Mouse (Mus musculus) neural tube, embryonic 10.5 days (tissue): ENCODE results near the gene Psmd1.
A peak's percentile ranks its signal among the peaks of the same experiment; 100 is the strongest.

Experiments used
- DNase-seq: peaks from one replicate; pipeline ENCODE4 v3.0.0-alpha.2; 2017; ENCODE audit warnings: low spot score; ENCODE audit errors: extremely low spot score

The Psmd1 gene

DNA sequence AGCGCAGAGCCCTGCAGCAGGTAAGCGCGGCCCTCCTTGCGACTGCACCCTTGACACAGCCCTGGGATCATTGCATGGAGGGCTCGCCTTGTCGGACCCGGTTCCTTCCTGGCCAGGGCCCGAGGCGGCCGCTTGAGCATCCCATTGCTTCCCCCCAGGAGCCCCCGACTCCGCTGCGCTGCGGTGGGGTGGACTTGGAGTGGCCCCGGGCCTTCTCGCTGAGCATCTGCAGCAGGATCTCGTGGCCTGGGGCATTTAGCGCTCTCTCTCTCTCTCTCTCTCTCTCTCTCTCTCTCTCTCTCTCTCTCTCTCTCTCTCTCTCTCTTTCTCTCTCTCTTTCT lies 90.6 kb downstream of the Psmd1 start:
- DNase-seq = no peak

DNA sequence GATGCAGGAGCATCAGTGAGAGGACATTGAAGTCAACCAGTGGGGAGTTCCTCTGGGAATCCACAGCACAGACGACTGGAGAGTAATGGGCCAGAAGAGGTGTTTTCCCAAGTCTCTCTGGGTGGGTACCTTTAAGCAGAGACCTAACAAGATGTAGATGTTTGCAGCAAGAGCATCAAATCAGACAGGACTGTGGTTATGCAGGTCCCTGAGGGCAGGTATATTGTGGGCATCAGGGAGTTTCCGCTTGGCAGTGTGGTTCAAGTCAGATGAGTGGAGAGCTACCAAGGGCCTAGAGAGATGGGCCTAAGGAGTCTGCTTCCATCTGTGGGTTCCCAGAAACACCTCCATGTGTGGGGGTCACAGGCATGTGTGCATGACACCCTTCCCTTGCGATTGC lies 91.9 kb downstream of the Psmd1 start:
- no peak for DNase-seq

DNA sequence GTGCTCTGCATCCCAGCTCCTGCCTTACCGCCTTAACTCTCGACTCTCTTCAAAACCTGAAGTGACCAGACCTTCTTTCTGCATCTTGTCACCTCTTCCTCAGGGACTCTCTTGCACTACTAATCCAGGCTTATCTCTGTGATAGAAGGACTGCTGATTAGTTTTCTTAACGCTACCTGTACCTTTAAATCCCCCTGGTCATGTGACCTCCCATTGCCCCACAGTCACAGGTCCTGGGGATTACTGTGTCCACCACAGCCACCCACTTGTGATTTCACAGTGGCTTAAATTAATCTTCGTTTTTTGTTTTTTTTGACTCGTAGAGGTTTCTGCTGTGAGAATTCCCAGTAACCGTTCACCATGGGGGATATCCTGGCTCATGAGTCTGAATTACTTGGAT lies 92.4 kb downstream of the Psmd1 start:
- no peak for DNase-seq

DNA sequence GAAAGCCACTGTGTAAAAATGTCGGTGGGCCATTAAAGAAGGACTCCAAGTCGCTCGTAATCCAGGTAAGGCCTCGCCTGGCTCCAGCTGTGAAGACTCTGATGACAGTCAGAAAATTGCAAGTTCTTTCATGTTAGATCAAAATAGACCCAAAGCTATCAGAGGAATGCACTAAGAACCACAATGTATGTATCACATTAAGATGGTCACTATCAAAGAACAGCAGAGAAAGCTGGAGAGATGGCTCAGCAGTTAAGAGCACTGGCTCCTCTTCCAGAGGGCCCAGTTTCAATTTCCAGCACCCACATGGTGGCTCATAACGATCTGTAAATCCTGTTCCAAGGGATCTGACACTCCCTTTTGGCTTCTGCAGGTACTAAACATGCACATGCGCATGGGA lies 95.9 kb downstream of the Psmd1 start:
- no peak for DNase-seq

DNA sequence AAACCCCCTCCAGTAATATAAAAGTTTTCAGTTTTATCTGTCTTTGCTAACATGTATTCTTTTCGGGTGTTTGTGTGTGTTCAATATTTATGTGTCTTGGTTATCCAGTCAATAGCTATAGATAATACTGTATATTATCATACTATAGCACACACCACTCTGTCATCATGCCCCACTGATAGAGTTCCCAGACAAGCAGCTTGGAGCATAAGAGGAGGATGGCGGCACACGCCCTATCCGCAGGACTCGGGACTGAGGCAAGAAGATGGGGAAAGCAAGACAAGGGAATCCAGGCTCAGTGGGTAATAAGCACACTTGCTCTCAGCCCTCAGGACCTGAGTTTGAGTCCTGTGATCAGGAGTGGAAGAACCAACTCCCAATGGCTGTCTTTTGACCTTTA lies 96.3 kb downstream of the Psmd1 start:
- no peak for DNase-seq

GRCm38 (mm10) chr1:86161061-86161460 lies 96.9 kb downstream of the Psmd1 start:
- no peak for DNase-seq

DNA sequence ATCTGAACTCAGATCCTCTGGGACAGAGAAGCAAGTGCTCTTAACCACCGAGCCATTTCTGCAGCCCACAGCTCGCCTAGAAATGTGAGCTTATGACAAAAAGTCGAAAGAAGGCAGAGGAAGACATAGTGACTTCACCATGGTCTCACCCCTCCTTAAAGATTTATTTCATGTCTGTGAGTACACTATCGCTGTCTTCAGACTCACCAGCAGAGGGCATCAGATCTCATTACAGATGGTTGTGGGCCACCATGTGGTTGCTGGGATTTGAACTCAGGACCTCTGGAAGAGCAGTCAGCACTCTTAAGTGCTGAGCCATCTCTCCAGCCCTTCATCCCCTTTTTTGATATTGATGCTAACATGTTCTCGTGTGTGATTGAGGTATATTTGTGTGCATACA lies 110.4 kb downstream of the Psmd1 start:
- no peak for DNase-seq

DNA sequence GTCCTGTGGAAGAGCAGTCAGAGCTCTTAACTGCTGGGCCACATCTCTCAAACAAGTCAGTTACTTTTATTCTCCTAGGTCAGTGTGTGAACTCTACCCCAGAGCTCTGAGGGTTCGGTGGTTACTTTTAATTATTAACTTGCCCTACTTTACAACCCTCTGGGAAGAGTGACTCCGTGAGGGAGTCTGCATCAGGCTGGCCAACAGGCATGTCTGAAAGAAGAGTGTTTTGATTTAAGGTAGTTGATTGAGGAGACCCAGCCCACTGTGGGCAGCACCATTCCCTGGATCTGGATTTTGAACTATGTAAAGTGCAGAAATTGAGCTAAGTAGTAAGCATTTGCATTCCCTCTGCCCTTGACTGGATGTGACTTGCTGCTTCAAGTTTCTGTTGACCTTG lies 111.9 kb downstream of the Psmd1 start:
- DNase-seq = no peak

DNA sequence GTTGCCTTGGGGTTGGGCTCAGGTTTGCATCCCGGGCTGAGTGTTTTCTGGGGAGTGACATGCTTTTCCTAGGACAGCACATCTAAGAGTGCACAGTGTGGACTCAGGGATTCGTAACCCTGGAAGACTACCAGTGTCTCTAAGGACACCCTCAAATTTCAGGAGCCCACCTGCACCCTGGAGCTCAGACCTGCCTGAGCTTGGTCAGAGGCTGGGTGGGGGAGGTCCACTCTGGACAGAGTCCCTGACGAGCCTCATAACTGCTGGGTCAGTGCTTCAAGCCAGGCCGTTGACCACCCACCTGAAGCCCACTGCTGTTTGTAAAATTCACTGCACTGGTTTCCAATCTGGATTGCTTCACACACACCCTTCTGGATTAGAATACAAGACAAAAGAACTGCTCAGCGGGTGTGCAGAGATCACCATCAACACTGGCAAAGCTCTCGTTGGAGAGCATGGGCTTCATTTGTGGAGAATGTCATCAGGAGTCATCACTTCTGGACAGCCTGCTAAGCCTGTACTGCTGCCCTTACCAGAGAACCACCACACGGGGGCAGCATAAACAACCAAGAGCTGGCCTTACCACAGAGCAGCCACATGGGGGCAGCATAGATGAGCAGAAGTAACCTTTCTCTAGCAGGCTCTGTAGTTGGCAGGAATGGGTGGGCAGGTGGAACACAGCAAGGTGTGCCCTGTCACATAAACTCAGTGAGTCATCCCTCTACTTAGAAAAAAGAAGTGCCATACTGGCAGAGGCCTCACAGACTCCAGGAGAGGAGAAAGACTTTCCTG lies 114.5 kb downstream of the Psmd1 start:
- peak; percentile 85 for DNase-seq

DNA sequence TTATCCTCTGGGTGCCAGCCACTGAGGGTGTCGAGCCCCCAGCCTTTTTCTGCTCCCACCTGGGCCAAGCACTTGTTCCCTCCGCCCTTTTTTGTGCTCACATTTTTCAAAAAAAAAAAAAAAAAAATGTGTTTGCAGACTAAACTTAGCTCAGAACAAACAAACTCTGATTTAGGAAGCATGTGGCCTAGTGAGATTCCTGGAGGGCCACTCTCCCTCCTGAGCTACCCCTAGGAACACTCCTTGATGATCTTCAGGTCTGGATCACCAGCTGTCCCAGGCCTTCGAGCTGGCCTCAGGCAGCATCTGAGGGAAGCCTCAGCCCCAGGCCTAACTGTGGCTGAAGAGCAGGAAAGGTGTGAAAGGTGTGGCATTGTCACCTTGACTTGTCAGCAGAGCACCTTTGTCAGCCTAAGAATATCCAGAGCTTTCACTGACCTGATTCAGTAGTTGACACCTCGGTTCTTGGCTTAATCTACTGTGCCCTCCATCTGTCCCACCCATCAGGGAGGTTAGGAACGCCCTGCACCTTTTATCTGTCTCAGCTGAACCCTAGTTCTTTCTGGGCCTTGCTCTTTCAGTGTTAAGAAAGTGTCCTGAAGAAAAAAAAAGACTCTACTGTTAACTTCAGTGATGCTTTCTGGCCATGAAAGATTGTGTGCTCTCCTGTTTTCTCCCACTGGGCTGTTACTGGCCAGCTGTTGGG lies 118.0 kb downstream of the Psmd1 start:
- no peak for DNase-seq

DNA sequence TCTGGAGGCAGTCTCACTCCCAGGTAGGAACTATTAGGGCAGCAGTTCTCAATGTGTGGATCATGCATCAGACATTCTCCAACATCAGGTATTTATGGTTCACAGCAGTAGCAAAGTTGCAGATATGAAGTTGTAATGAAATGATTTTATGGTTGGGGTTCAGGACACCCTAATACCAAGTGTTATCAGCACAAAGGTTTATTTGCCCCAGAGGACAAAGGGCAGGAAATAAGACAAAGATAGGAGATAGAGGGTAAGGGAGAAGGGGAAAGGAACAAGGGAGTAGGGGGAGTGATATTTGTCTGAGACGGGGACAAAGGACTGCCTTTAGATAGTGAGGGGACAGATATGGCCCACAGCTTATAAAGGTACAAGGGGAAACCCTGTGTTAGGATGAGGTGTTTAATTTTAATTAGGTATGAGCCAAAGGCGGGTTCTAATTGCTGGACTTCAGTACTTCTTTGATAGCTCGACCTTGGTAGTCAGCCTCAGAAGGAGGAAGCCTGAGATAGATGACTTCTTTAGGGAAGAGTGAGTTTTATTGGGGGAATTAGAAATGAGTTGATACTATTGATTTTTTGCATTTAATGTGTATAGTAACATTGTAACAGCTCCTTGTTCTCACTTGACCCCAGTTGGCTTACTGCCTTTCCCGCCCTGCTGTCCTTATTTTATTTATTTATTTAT lies 119.5 kb downstream of the Psmd1 start:
- DNase-seq = no peak

DNA sequence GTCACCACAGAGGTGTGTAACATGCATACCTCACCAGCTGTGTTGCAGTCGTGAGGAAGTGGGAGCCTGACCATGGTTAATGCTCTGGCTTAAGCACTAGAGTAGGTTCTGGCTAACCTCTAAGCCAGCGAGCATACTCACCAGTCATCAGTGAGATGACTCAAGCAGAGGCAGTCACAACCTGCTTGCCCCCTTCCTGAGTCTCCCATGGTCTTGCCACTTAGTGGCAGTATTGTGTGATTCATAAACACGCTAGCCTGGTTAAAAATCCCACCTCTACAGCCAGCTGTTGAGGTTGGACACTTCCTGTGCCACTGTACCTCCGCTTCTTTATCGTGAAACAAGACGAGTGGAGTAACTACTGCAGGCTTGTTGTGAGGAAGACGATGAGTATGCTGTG lies 122.6 kb downstream of the Psmd1 start:
- no peak for DNase-seq

- DNase-seq = no peak
Observed at GRCm38 (mm10) chr1:86187856-86188255, 123.7 kb downstream of the Psmd1 start.

- no peak for DNase-seq
Observed at GRCm38 (mm10) chr1:86188271-86188670, 124.1 kb downstream of the Psmd1 start.
